Mouse (Mus musculus): ENCODE results near the gene Mvd.

GRCm38 (mm10) chr8:122444058-122444748 lies 981 bp upstream of the Mvd start:
- no peak for TF ChIP-seq CTCF (conservative IDR thresholded peaks at IDR 0.05; ENCODE audit: insufficient read depth, insufficient read length, low read depth, low read length)
- TF ChIP-seq POLR2A (IDR thresholded peaks at IDR 0.05; ENCODE audit: low read depth, low read length): no peak
